Mouse (Mus musculus) 416B (cell line): ENCODE measurements around the gene Btg4.

Experiments used
- DNase-seq: peaks from one replicate; pipeline ENCODE4 v3.0.0; 2011; ENCODE audit warnings: low read depth

The Btg4 gene

DNA sequence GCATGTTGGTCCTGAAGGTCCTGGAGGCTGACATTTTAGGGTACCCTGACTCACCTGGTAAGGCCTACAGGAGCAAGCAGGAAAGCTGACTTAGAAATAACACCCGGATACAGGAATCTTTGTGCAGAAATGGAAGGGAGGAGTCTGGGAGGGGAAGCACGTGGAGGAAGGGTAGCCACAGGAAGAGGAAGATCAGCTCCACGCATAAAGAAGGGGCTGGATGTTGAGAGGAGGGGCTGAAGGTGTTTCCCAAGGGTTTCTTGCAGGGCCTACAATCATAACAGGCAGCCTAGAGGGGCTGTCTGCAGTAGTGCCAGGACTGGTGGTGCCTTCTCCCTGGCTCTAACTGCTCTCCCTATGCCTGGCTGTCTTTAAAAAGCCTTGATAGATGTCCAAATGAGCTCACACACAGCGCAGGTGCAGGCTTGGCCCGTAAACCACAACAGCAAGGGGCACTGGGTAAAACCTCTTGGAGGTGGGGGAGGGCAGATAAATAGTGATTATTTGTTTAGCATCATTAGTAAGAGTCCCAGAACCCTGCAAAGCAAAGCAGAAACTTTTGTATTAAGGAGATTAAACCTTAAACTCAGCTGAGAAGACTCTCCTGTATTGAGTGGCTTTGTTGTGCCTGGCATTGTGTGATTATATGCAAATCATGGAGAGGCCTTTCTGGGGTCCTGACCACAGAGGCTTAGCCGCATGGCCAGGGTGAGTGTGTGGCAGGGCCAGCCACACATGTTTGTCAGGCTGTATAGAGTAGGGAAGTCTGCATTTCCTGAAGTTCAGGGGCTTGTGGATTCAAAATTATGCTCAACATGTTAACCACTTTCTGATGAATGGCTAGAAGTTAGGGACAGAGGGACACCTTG, 104.8 kb downstream of the Btg4 start, which contains the start of gene Gm32742:
Gene Gm32742 (minus strand): TSS at position 206 of the 869 bp plus-strand sequence.
- peak; percentile 23 for DNase-seq

- no peak for DNase-seq
Observed at GRCm38 (mm10) chr9:51167954-51168353, 107.3 kb downstream of the Btg4 start.

GRCm38 (mm10) chr9:51168698-51169097, 108.0 kb downstream of the Btg4 start:
- DNase-seq: no peak

DNA sequence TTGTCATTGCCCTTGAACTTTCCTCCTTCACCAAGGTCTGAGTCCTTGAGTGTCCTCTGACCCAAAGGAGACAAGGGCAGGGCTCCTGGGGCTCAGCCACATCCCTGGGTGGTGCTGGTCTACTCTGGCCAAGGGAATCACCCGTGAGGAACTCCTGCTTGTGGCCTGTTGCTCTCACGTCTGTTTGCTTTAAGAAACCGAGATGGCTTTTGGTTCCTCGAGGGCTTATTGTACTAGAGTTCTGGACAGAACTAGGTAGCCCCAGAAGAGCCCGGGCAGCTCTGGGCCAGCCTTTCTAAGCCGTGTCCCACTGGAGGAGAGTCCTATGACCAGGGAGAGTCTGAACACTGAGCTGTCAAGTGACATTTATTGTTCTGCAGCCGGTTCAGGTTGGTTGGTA, 108.4 kb downstream of the Btg4 start:
- no peak for DNase-seq
